Mouse (Mus musculus) layer of hippocampus, adult 18-20 months (tissue): ENCODE measurements around the gene Afap1. TPM values are rescaled to one million over a fixed set of nuclear protein-coding genes. Genes with fewer than 3 reads are reported as not detected.
A peak's percentile ranks its signal among the peaks of the same experiment; 100 is the strongest.

Experiments used
- DNase-seq, 2 experiments: peaks; one replicate each; pipeline ENCODE4 v3.0.0; 2022; ENCODE audit warnings: low spot score in 2 of 2
- total RNA-seq, 2 experiments: library from RNA; stranded (reverse); gene quantifications; 2 replicates each; pipeline ENCODE4 v1.2.3; 2021

Afap1 gene
- total RNA-seq, 2 experiments from 2014 or later: 23.1 to 29.1 TPM

DNA sequence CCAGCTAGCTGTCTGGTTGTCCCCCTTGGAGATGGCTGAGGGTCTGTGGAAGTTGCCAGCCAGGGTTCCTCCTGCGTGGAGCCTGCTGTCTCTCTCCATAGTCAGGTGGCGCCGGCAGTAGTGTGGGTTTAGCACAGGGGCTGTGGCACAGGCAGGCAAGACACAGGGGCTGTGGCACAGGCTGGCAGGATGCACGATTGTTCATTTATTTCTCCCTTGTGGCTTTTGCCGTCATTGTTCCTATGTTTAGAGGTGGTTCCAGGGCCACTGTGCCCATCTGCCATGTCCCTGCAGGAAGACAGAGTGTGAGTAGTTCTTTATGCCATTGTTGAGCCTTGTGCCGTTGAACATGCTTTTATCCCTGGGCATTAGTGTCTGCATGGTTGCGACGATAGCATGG, 33.4 kb downstream of the Afap1 start:
- DNase-seq: no peak

GRCm38 (mm10) chr5:35931296-35931695, 38.2 kb downstream of the Afap1 start:
- DNase-seq: no peak

GRCm38 (mm10) chr5:35933059-35933458, 39.9 kb downstream of the Afap1 start:
- DNase-seq: no peak

- DNase-seq: no peak
Observed at GRCm38 (mm10) chr5:35935939-35936338, 42.8 kb downstream of the Afap1 start.

DNA sequence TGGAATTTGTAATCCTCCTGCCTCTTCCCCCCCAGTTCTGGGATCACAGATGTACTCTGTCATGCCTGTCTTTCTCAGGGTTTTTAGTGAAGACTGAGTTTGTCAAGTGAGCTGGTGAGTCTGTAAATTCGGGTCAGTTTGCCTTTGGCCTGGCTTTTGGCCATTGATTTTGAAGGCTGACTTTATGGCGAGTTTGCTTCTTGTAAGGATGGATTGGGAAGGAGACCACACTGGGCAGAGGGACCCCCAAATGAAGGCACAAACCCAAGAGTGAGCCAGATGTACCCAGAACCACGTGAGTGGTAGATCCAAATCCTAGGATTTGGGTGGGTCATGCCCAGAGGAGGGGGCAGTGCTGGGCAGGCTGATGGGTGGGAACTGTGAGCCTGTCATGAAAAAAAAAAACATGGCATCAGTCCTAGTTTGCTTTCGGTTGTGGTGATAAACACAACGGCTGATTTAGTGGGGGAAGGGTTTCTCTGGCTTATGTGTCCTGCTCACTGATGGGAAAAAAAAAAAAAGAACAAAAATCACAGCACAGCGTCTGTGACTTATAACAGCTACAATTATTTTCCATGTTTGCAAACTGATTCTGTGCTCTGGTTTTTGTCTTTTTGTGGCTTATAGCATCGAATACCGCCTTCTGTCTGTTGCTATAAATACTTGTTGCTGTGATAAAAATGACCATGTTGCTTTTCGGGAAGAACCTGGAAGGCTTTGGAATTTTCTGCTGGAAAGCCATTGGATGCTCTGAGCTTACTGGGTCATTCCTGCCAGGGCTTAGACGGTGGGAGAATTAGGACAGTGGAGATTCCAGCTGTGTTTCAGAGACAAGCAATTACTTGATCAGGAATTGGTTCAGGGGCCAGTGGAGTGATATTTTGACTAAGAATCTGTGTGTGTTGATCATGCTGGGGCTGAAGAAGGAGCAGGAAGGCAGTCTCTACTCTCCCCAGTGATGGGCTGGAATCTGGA, 45.4 kb downstream of the Afap1 start:
- DNase-seq: no peak

DNA sequence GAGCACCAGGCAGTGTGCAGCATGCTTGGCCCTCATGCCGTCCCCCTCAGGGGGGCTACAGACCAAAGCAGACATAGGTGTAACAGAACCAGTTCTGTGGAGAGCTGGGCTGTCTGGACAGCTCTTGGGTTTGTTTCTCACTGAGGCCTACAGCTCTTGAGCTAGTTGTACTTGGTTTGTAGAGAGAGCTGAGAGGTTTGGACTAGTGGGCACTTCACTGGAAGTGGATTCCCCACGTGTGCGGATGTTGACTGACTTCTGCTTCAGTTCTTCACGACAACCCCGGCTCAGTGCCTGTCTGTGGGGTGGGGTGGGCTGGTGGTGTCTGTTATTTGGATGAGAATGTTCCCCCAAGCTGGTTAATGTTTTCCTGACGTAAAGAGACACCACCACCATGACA, 46.8 kb downstream of the Afap1 start:
- no peak for DNase-seq

- DNase-seq: no peak
Observed at GRCm38 (mm10) chr5:35943541-35943940, 50.4 kb downstream of the Afap1 start.

DNA sequence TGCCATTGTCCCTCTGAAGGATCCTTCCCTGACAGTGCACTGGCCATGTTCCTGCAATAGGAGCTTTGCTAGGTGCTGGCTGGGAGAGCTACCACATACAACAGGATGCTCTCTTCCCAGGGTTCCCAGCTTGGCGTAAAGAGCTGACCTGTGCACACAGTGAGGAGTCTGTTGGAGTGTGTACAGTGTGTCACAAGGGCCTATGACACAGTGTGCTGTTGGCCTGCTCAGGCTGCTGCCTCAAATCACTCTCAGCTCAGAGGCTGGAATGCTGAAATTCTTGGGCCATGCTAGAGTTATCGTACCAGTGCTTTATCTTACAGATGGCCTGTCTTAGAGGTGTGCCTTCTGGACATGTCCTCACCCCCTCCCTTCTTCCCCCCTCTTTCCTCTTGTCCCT, 53.7 kb downstream of the Afap1 start:
- DNase-seq: no peak

- no peak for DNase-seq
Observed at GRCm38 (mm10) chr5:35947427-35947826, 54.3 kb downstream of the Afap1 start.

- DNase-seq: no peak
Observed at GRCm38 (mm10) chr5:35948225-35948975, 55.3 kb downstream of the Afap1 start.

- no peak for DNase-seq
Observed at GRCm38 (mm10) chr5:35949061-35949460, 55.9 kb downstream of the Afap1 start.

GRCm38 (mm10) chr5:35950504-35950903, 57.4 kb downstream of the Afap1 start:
- no peak for DNase-seq

- DNase-seq: no peak
Observed at GRCm38 (mm10) chr5:35954055-35954718, 61.1 kb downstream of the Afap1 start.

GRCm38 (mm10) chr5:35956268-35956667, 63.1 kb downstream of the Afap1 start:
- no peak for DNase-seq

DNA sequence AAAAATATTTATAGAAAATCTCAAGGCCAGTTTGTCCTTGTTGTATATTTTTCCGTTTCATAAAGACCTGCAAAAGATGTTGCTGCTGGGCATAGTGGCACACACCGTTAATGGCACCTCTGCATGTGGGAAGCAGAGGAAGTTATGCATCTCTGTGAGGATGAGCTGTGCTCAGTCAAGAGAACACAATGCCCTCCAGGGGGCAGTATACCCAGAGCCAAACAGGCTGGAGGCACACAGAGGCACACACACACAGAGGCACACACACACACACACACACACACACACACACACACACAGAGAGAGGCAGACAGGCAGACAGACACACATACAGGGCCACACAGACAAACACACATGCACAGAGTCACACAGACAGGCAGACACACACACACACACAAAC, 65.6 kb downstream of the Afap1 start:
- DNase-seq: no peak

GRCm38 (mm10) chr5:35960168-35960567, 67.0 kb downstream of the Afap1 start:
- no peak for DNase-seq

DNA sequence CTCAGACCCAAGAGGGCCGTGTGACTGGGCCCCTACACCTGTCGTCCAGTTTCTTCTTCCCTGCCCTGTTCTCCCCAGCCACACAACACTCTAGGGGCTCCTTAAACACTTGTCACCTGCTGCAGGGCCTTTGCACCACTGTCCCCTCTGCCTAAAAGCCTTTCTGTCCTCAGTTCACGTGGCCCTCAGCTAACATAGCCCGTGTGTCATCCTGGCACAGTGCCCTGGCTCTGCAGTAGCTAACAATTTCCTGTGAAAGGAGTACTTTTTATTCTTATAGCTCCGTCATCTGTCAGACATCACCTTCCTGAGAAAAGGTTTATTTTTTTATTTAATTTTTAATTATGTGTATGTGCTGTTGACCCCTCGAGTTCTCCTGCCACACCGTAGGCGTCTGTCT, 68.2 kb downstream of the Afap1 start:
- DNase-seq: no peak

- DNase-seq: no peak
Observed at GRCm38 (mm10) chr5:35963635-35964034, 70.5 kb downstream of the Afap1 start.

DNA sequence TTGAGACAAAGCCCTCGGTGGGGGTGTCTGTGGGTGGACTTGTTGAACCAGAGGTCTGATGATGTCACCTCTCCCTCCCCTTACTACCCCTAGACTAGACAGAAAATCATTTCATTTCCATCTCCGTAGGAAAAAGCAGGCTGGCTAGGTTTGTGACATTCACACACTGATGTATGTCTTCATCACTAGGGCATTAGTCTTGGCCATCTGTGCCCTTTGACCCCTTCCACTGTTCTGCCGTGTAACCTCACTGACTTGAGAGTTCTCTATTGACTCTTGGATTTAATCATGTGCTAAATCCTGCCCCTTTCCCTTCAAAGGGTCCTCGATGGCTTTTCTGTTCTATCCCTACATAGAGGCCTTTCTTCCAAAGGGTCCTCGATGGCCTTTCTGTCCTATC, 71.9 kb downstream of the Afap1 start:
- no peak for DNase-seq

DNA sequence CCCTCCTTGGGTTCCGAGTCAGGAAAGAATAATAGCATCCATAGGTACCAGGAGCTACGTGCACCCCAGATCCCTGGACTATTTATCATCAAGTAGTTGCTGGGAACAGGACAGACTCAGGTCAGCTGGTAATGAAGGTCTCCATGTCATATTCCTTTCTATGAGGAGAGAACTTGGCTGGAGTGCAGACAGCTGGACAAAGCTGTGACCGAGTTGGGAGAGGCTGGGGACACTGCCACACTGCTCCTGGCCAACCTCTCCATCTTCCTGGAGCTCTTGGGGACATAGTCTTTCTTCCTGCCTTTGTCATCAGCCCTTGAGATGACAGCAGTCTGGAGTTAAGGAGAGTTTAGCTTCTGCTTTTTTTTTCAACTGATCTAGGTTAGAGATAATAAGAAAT, 76.7 kb downstream of the Afap1 start:
- DNase-seq: no peak

GRCm38 (mm10) chr5:35970380-35971105, 77.4 kb downstream of the Afap1 start:
- DNase-seq: peak in 1 of 2 experiments; percentile 67
